Mouse (Mus musculus): ENCODE measurements around the gene Hpdl. TPM values are rescaled to one million over a fixed set of nuclear protein-coding genes. Genes with fewer than 3 reads are reported as not detected.
A peak's percentile ranks its signal among the peaks of the same experiment; 100 is the strongest.

Hpdl gene
- polyA plus RNA-seq (2012; rRNA removed), result 0.58 and 0.73 TPM in 2 replicates

- H3K27me3 ChIP-seq (ENCODE audit: control insufficient read depth, insufficient read depth, low read length), result peaks cover 2% of the 10 kb centered on the region; the same call in 1 of the 2 replicates
- peak within 1 kb of the TSS; percentile 61 for H3K4me3 ChIP-seq (ENCODE audit: control insufficient read depth, insufficient read depth, low read length)
- no peak within 1 kb of the TSS for H3K27ac ChIP-seq (ENCODE audit: control insufficient read depth, insufficient read depth, low read length)
- H3K36me3 ChIP-seq (ENCODE audit: control insufficient read depth, insufficient read depth, low read length), result no peaks in the 10 kb centered on the region
- TF ChIP-seq CTCF (IDR thresholded peaks at IDR 0.05; ENCODE audit: borderline replicate concordance, control insufficient read depth, extremely low read depth, insufficient read depth, low read length, poor library complexity), result no peak
- TF ChIP-seq POLR2A (IDR thresholded peaks at IDR 0.05; ENCODE audit: control insufficient read depth, extremely low read depth, insufficient read depth, low read length, poor library complexity), result no peak
- WGBS, result 13% methylated on average over 9 of the region's 9 CpGs
- DNase-seq, result no peak
- H3K4me1 ChIP-seq (replicated peaks; ENCODE audit: control insufficient read depth, insufficient read depth, low read length), result peaks cover 20% of the 10 kb centered on the region
Observed at GRCm38 (mm10) chr4:116821694-116822016, at the start of gene Hpdl. Gene Hpdl, minus strand, starts transcription at chr4:116821707.

DNA sequence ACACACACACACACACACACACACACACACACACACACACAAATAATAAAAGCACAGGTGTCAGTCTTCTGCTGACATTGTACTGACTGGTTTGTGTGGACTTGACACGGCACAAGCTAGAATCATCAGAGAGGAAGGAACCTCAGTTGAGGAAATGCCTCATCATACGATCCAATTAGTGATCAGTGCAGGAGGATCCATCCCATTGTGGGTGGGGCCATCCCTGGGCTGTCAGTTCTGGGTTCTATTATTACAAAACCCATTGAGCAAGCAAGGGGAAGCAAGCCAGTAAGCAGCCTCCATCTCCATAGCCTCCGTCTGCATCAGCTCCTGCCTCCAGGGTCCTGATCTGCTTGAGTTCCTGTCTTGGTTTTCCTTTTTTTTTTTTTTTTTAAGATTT lies 48.4 kb upstream of the Hpdl start:
- Histone ChIP-seq H3K36me3 (ENCODE audit: control insufficient read depth, insufficient read depth, low read length) (no peaks in the 10 kb centered on the region), H3K27ac (ENCODE audit: control insufficient read depth, insufficient read depth, low read length) (no peak overlapping the region), H3K4me1 (replicated peaks; ENCODE audit: control insufficient read depth, insufficient read depth, low read length) (no peaks in the 10 kb centered on the region), H3K4me3 (ENCODE audit: control insufficient read depth, insufficient read depth, low read length) (no peak overlapping the region), H3K27me3 (ENCODE audit: control insufficient read depth, insufficient read depth, low read length) (no peaks in the 10 kb centered on the region; the same call in 1 of the 2 replicates)
- 56% methylated on average over 3 of the region's 3 CpGs for WGBS
- no peak for DNase-seq
- TF ChIP-seq POLR2A (IDR thresholded peaks at IDR 0.05; ENCODE audit: control insufficient read depth, extremely low read depth, insufficient read depth, low read length, poor library complexity) (no peak), CTCF (IDR thresholded peaks at IDR 0.05; ENCODE audit: borderline replicate concordance, control insufficient read depth, extremely low read depth, insufficient read depth, low read length, poor library complexity) (no peak)

DNA sequence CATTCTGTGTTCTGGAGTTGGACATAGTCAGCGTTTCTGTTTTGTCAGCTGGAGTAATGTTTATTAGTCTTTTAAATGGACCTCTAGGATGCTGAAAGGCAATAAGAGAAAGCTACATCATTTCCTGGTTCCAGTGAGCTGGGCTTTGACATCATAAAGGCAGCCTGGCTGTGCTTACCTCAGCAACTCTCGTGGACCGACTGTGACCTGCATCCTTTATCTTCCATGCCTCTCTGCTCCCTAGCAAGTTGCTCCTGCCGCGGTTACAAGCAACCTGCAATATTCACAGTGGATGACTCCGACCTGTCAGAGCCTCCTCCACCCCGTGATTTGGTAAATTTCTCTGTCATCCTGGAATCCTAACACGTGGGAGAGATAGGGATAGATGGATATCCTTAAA lies 40.5 kb upstream of the Hpdl start:
- Histone ChIP-seq H3K36me3 (ENCODE audit: control insufficient read depth, insufficient read depth, low read length) (no peaks in the 10 kb centered on the region), H3K4me3 (ENCODE audit: control insufficient read depth, insufficient read depth, low read length) (no peak overlapping the region), H3K4me1 (replicated peaks; ENCODE audit: control insufficient read depth, insufficient read depth, low read length) (no peaks in the 10 kb centered on the region), H3K27me3 (ENCODE audit: control insufficient read depth, insufficient read depth, low read length) (no peaks in the 10 kb centered on the region), H3K27ac (ENCODE audit: control insufficient read depth, insufficient read depth, low read length) (no peak overlapping the region)
- TF ChIP-seq CTCF (IDR thresholded peaks at IDR 0.05; ENCODE audit: borderline replicate concordance, control insufficient read depth, extremely low read depth, insufficient read depth, low read length, poor library complexity) (no peak), POLR2A (IDR thresholded peaks at IDR 0.05; ENCODE audit: control insufficient read depth, extremely low read depth, insufficient read depth, low read length, poor library complexity) (no peak)
- WGBS, result 76% methylated on average over 8 of the region's 8 CpGs
- no peak for DNase-seq

- H3K4me3 ChIP-seq (ENCODE audit: control insufficient read depth, insufficient read depth, low read length), result no peak overlapping the region
- no peaks in the 10 kb centered on the region for H3K4me1 ChIP-seq (replicated peaks; ENCODE audit: control insufficient read depth, insufficient read depth, low read length)
- no peak for TF ChIP-seq CTCF (IDR thresholded peaks at IDR 0.05; ENCODE audit: borderline replicate concordance, control insufficient read depth, extremely low read depth, insufficient read depth, low read length, poor library complexity)
- no peak for TF ChIP-seq POLR2A (IDR thresholded peaks at IDR 0.05; ENCODE audit: control insufficient read depth, extremely low read depth, insufficient read depth, low read length, poor library complexity)
- 73% methylated on average over 5 of the region's 5 CpGs for WGBS
- DNase-seq, result no peak
- H3K27me3 ChIP-seq (ENCODE audit: control insufficient read depth, insufficient read depth, low read length), result no peaks in the 10 kb centered on the region
- H3K36me3 ChIP-seq (ENCODE audit: control insufficient read depth, insufficient read depth, low read length), result no peaks in the 10 kb centered on the region
- no peak overlapping the region for H3K27ac ChIP-seq (ENCODE audit: control insufficient read depth, insufficient read depth, low read length)
Observed at GRCm38 (mm10) chr4:116859711-116860110, 38.2 kb upstream of the Hpdl start.

- Histone ChIP-seq H3K27ac (ENCODE audit: control insufficient read depth, insufficient read depth, low read length) (no peak overlapping the region), H3K36me3 (ENCODE audit: control insufficient read depth, insufficient read depth, low read length) (no peaks in the 10 kb centered on the region), H3K4me1 (replicated peaks; ENCODE audit: control insufficient read depth, insufficient read depth, low read length) (no peaks in the 10 kb centered on the region), H3K4me3 (ENCODE audit: control insufficient read depth, insufficient read depth, low read length) (no peak overlapping the region), H3K27me3 (ENCODE audit: control insufficient read depth, insufficient read depth, low read length) (no peaks in the 10 kb centered on the region)
- DNase-seq, result no peak
- TF ChIP-seq CTCF (IDR thresholded peaks at IDR 0.05; ENCODE audit: borderline replicate concordance, control insufficient read depth, extremely low read depth, insufficient read depth, low read length, poor library complexity) (no peak), POLR2A (IDR thresholded peaks at IDR 0.05; ENCODE audit: control insufficient read depth, extremely low read depth, insufficient read depth, low read length, poor library complexity) (no peak)
- WGBS, result 94% methylated on average over 10 of the region's 10 CpGs
Observed at GRCm38 (mm10) chr4:116857203-116857602, 35.7 kb upstream of the Hpdl start.

- Histone ChIP-seq H3K4me3 (ENCODE audit: control insufficient read depth, insufficient read depth, low read length) (no peak overlapping the region), H3K27ac (ENCODE audit: control insufficient read depth, insufficient read depth, low read length) (no peak overlapping the region), H3K4me1 (replicated peaks; ENCODE audit: control insufficient read depth, insufficient read depth, low read length) (no peaks in the 10 kb centered on the region), H3K36me3 (ENCODE audit: control insufficient read depth, insufficient read depth, low read length) (no peaks in the 10 kb centered on the region), H3K27me3 (ENCODE audit: control insufficient read depth, insufficient read depth, low read length) (no peaks in the 10 kb centered on the region)
- 59% methylated on average over 2 of the region's 2 CpGs for WGBS
- no peak for DNase-seq
- no peak for TF ChIP-seq CTCF (IDR thresholded peaks at IDR 0.05; ENCODE audit: borderline replicate concordance, control insufficient read depth, extremely low read depth, insufficient read depth, low read length, poor library complexity)
- TF ChIP-seq POLR2A (IDR thresholded peaks at IDR 0.05; ENCODE audit: control insufficient read depth, extremely low read depth, insufficient read depth, low read length, poor library complexity), result no peak
Observed at GRCm38 (mm10) chr4:116854286-116854685, 32.8 kb upstream of the Hpdl start.

- Histone ChIP-seq H3K27me3 (ENCODE audit: control insufficient read depth, insufficient read depth, low read length) (no peaks in the 10 kb centered on the region), H3K4me3 (ENCODE audit: control insufficient read depth, insufficient read depth, low read length) (no peak overlapping the region), H3K4me1 (replicated peaks; ENCODE audit: control insufficient read depth, insufficient read depth, low read length) (no peaks in the 10 kb centered on the region), H3K27ac (ENCODE audit: control insufficient read depth, insufficient read depth, low read length) (no peak overlapping the region), H3K36me3 (ENCODE audit: control insufficient read depth, insufficient read depth, low read length) (no peaks in the 10 kb centered on the region)
- no peak for TF ChIP-seq POLR2A (IDR thresholded peaks at IDR 0.05; ENCODE audit: control insufficient read depth, extremely low read depth, insufficient read depth, low read length, poor library complexity)
- no peak for TF ChIP-seq CTCF (IDR thresholded peaks at IDR 0.05; ENCODE audit: borderline replicate concordance, control insufficient read depth, extremely low read depth, insufficient read depth, low read length, poor library complexity)
- WGBS, result 87% methylated on average over 3 of the region's 3 CpGs
- DNase-seq, result no peak
Observed at GRCm38 (mm10) chr4:116849901-116850300, 28.4 kb upstream of the Hpdl start.

Measured in thymus, adult 2 months (tissue).